Mouse (Mus musculus): ENCODE data around the gene Nfatc2. TPM values are rescaled to one million over a fixed set of nuclear protein-coding genes. Genes with fewer than 3 reads are reported as not detected.

Gene Nfatc2
- total and polyA plus RNA-seq, 2 experiments from 2014 or later: 6.4 to 7.3 TPM

- Histone ChIP-seq H3K4me2 (ENCODE audit: low read depth, low read length, poor library complexity, severe bottlenecking) (no peak overlapping the region), H3K27ac (ENCODE audit: low read depth, low read length) (no peak overlapping the region), H3K9me3 (ENCODE audit: low read length) (no peaks in the 10 kb centered on the region), H3K9ac (replicated peaks; ENCODE audit: low read length, poor library complexity, severe bottlenecking) (no peak overlapping the region), H3K4me3 (ENCODE audit: low read depth, low read length) (no peak overlapping the region), H3K4me1 (ENCODE audit: insufficient read depth, low read length) (peaks cover 8% of the 10 kb centered on the region), H3K36me3 (ENCODE audit: insufficient read depth, low read length) (no peaks in the 10 kb centered on the region), H3K27me3 (ENCODE audit: insufficient read depth, low read length) (peaks cover 1% of the 10 kb centered on the region; the same call in 1 of the 2 replicates)
- DNase-seq (ENCODE audit: low spot score) (peak; percentile 61), ATAC-seq (ENCODE audit: low FRiP score) (no peak)
- WGBS: 76% methylated on average over 6 of the region's 6 CpGs
- no peak for TF ChIP-seq CTCF (IDR thresholded peaks at IDR 0.05)
These were observed 16.6 kb downstream of the Nfatc2 start for GRCm38 (mm10) chr2:168584857-168585256.

- Histone ChIP-seq H3K9ac (replicated peaks; ENCODE audit: low read length, poor library complexity, severe bottlenecking) (no peak overlapping the region), H3K4me1 (ENCODE audit: insufficient read depth, low read length) (peaks cover 5% of the 10 kb centered on the region; the same call in 1 of the 2 replicates), H3K36me3 (ENCODE audit: insufficient read depth, low read length) (no peaks in the 10 kb centered on the region), H3K4me2 (ENCODE audit: low read depth, low read length, poor library complexity, severe bottlenecking) (no peak overlapping the region), H3K9me3 (ENCODE audit: low read length) (no peaks in the 10 kb centered on the region), H3K27me3 (ENCODE audit: insufficient read depth, low read length) (no peaks in the 10 kb centered on the region), H3K4me3 (ENCODE audit: low read depth, low read length) (no peak overlapping the region), H3K27ac (ENCODE audit: low read depth, low read length) (no peak overlapping the region)
- ATAC-seq (ENCODE audit: low FRiP score) (no peak), DNase-seq (ENCODE audit: low spot score) (no peak)
- 66% methylated on average over 8 of the region's 8 CpGs for WGBS
- TF ChIP-seq CTCF (IDR thresholded peaks at IDR 0.05): no peak
These were observed 17.0 kb downstream of the Nfatc2 start for GRCm38 (mm10) chr2:168584408-168584807.

- Histone ChIP-seq H3K36me3 (ENCODE audit: insufficient read depth, low read length) (no peaks in the 10 kb centered on the region), H3K9me3 (ENCODE audit: low read length) (no peaks in the 10 kb centered on the region), H3K27ac (ENCODE audit: low read depth, low read length) (no peak overlapping the region), H3K4me3 (ENCODE audit: low read depth, low read length) (no peak overlapping the region), H3K4me1 (ENCODE audit: insufficient read depth, low read length) (no peaks in the 10 kb centered on the region; the same call in 1 of the 2 replicates), H3K9ac (replicated peaks; ENCODE audit: low read length, poor library complexity, severe bottlenecking) (no peak overlapping the region), H3K27me3 (ENCODE audit: insufficient read depth, low read length) (no peaks in the 10 kb centered on the region), H3K4me2 (ENCODE audit: low read depth, low read length, poor library complexity, severe bottlenecking) (no peak overlapping the region)
- ATAC-seq (ENCODE audit: low FRiP score) (no peak), DNase-seq (ENCODE audit: low spot score) (no peak)
- 85% methylated on average over 5 of the region's 5 CpGs for WGBS
- TF ChIP-seq CTCF (IDR thresholded peaks at IDR 0.05): no peak
These were observed 18.4 kb downstream of the Nfatc2 start for GRCm38 (mm10) chr2:168583084-168583483.

- DNase-seq (ENCODE audit: low spot score) (no peak), ATAC-seq (ENCODE audit: low FRiP score) (no peak)
- Histone ChIP-seq H3K27ac (ENCODE audit: low read depth, low read length) (no peak overlapping the region), H3K4me1 (ENCODE audit: insufficient read depth, low read length) (no peaks in the 10 kb centered on the region; the same call in 1 of the 2 replicates), H3K4me3 (ENCODE audit: low read depth, low read length) (no peak overlapping the region), H3K9me3 (ENCODE audit: low read length) (no peaks in the 10 kb centered on the region), H3K27me3 (ENCODE audit: insufficient read depth, low read length) (no peaks in the 10 kb centered on the region), H3K9ac (replicated peaks; ENCODE audit: low read length, poor library complexity, severe bottlenecking) (no peak overlapping the region), H3K36me3 (ENCODE audit: insufficient read depth, low read length) (no peaks in the 10 kb centered on the region), H3K4me2 (ENCODE audit: low read depth, low read length, poor library complexity, severe bottlenecking) (no peak overlapping the region)
- WGBS: 40% methylated on average over 6 of the region's 6 CpGs
- no peak for TF ChIP-seq CTCF (IDR thresholded peaks at IDR 0.05)
These were observed 20.1 kb downstream of the Nfatc2 start for GRCm38 (mm10) chr2:168581207-168581854.

GRCm38 (mm10) chr2:168580295-168580915, 21.1 kb downstream of the Nfatc2 start:
- no peak overlapping the region for H3K27ac ChIP-seq (ENCODE audit: low read depth, low read length)
- H3K4me2 ChIP-seq (ENCODE audit: low read depth, low read length, poor library complexity, severe bottlenecking): no peak overlapping the region
- H3K4me1 ChIP-seq (ENCODE audit: insufficient read depth, low read length): no peaks in the 10 kb centered on the region; the same call in 1 of the 2 replicates
- no peak for TF ChIP-seq CTCF (IDR thresholded peaks at IDR 0.05)
- no peak overlapping the region for H3K9ac ChIP-seq (replicated peaks; ENCODE audit: low read length, poor library complexity, severe bottlenecking)
- no peak for ATAC-seq (ENCODE audit: low FRiP score)
- no peaks in the 10 kb centered on the region for H3K9me3 ChIP-seq (ENCODE audit: low read length)
- no peak overlapping the region for H3K4me3 ChIP-seq (ENCODE audit: low read depth, low read length)
- H3K27me3 ChIP-seq (ENCODE audit: insufficient read depth, low read length): no peaks in the 10 kb centered on the region
- H3K36me3 ChIP-seq (ENCODE audit: insufficient read depth, low read length): no peaks in the 10 kb centered on the region
- 52% methylated on average over 22 of the region's 22 CpGs for WGBS
- no peak for DNase-seq (ENCODE audit: low spot score)

GRCm38 (mm10) chr2:168579601-168580130, 21.8 kb downstream of the Nfatc2 start:
- no peak overlapping the region for H3K4me2 ChIP-seq (ENCODE audit: low read depth, low read length, poor library complexity, severe bottlenecking)
- H3K9me3 ChIP-seq (ENCODE audit: low read length): no peaks in the 10 kb centered on the region
- no peak for ATAC-seq (ENCODE audit: low FRiP score)
- no peaks in the 10 kb centered on the region for H3K36me3 ChIP-seq (ENCODE audit: insufficient read depth, low read length)
- H3K4me1 ChIP-seq (ENCODE audit: insufficient read depth, low read length): no peaks in the 10 kb centered on the region; the same call in 1 of the 2 replicates
- no peak overlapping the region for H3K27ac ChIP-seq (ENCODE audit: low read depth, low read length)
- 90% methylated on average over 15 of the region's 15 CpGs for WGBS
- no peaks in the 10 kb centered on the region for H3K27me3 ChIP-seq (ENCODE audit: insufficient read depth, low read length)
- H3K9ac ChIP-seq (replicated peaks; ENCODE audit: low read length, poor library complexity, severe bottlenecking): no peak overlapping the region
- no peak for DNase-seq (ENCODE audit: low spot score)
- no peak for TF ChIP-seq CTCF (IDR thresholded peaks at IDR 0.05)
- no peak overlapping the region for H3K4me3 ChIP-seq (ENCODE audit: low read depth, low read length)
